Mouse (Mus musculus) bone marrow macrophage, adult 2 months (primary cell): ENCODE results near the gene Polr3b.

Experiments used
- CTCF ChIP-seq: IDR thresholded peaks from 2 replicates; pipeline ENCODE4 v1.5.1; 2012; ENCODE audit warnings: low read depth, mild to moderate bottlenecking, low read length, moderate library complexity
- POLR2A ChIP-seq: IDR thresholded peaks from 2 replicates; pipeline ENCODE4 v1.6.1; 2012; ENCODE audit warnings: mild to moderate bottlenecking, low read depth, low read length, borderline replicate concordance

DNA sequence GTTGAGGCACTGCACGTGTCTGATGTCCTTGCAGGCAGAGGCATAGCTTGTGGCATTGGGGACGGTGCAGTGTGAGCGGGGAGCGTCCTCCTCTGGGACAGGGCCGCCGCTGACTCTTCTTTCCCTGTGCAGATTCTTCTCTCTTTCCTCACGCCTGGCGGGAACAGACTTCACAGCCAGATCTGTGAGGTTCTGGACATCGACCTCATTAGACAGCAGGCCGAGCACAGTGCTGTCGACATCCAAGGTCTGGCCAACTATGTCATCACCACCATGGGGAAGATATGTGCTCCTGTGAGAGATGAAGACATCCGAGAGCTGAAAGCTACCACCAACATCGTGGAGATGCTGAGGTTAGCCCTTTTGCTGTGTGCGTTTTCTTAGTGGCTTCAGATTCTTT is 31.1 kb upstream of the Polr3b start:
- TF ChIP-seq CTCF, result no peak
- no peak for TF ChIP-seq POLR2A
